Mouse (Mus musculus) spleen, adult 2 months (tissue): ENCODE results near the gene Abcb8.

Source experiments
- CTCF ChIP-seq: fragments of 200-500 bp; IDR thresholded peaks from 2 replicates; pipeline ENCODE4 v1.5.1; 2011; ENCODE audit warnings: mild to moderate bottlenecking, inconsistent platforms; ENCODE audit not compliant: insufficient read depth, insufficient read length, insufficient replicate concordance; ENCODE audit errors: extremely low read depth
- POLR2A ChIP-seq: fragments of 200-500 bp; IDR thresholded peaks from 2 replicates; pipeline ENCODE4 v1.6.1; 2011; ENCODE audit warnings: low read depth, low read length, inconsistent platforms

GRCm38 (mm10) chr5:24388246-24388915 lies 5.1 kb upstream of the Abcb8 start:
- no peak for TF ChIP-seq CTCF
- TF ChIP-seq POLR2A = no peak
